Mouse (Mus musculus) cerebellum, postnatal 25 days (tissue): ENCODE measurements around the gene Zfp609.
"Not testable (repeated sequence)": the region's sequence is repeated elsewhere in the genome, so short reads cannot be mapped to it uniquely, and the experiment has no call there.

Source experiments
- DNase-seq, 2 experiments: peaks; one replicate each; pipeline ENCODE4 v3.0.0; 2021; ENCODE audit warnings: mixed read lengths in 2 of 2

Gene Zfp609

GRCm38 (mm10) chr9:65667701-65668100, 159.7 kb downstream of the Zfp609 start, which contains the start of gene Oaz2:
Gene Oaz2 (plus strand): TSS chr9:65668001.
- no peak for DNase-seq

DNA sequence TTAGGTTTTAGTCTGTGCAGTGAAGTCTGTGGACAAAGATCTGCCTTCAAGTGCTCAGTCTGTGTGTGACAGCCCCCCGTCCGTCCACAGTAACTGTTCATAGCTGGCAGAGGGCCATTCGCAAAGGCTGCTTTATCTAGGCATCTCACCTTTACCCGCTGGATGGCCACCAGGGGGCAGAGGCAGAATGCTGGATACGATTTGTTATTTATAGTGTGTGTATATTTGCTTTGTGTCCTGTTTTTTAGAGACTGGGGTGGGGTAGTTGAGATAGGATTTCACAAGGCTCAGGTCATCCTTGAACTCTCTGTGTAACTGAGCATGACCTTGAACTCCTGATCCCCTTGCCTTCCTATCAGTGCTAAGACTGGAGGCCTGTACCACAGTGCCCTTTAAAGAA, 161.3 kb downstream of the Zfp609 start:
- DNase-seq, result peak; percentile 73 to 84

DNA sequence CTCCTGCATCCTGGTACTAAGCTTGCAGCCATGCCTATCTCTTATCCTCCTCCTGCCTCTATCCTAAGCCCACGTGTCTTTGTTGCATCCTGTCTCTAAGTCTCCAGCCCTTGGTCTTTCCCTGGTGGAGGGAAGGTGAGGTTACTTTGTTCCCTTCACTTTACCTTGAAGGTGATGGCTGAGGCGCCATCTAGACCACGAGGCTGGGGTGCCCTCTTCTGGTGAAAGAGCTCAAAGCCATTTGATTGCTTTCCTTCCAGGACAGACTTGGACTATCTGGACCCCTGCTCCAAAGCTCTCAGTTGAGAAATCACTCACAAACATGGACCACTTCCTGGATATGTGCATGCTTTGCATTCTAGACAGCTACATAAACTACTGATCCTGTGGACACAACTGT, 163.2 kb downstream of the Zfp609 start:
- peak; percentile 59 to 81 for DNase-seq

- DNase-seq, result no peak
Observed at GRCm38 (mm10) chr9:65661493-65661892, 165.9 kb downstream of the Zfp609 start.

DNA sequence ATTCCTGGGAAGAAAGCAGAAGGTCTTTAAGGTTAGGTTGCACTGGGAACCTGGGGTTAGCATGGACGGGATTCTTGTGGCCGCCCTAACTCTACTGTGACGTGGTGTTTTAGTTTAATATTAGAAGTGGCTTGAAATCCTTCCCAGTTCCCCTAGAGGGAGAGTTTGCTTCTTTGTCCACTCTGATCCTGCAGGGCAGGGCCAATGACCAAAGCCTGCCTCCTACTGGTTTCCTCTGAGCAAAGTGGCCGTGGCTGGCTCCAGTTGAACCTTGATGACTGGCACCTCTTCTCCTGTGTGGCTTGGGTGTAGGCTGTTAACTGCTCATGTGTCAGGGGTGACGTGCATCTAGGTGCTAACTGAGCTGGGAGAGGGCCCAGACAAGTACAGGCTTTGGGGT, 166.3 kb downstream of the Zfp609 start:
- no peak for DNase-seq

DNA sequence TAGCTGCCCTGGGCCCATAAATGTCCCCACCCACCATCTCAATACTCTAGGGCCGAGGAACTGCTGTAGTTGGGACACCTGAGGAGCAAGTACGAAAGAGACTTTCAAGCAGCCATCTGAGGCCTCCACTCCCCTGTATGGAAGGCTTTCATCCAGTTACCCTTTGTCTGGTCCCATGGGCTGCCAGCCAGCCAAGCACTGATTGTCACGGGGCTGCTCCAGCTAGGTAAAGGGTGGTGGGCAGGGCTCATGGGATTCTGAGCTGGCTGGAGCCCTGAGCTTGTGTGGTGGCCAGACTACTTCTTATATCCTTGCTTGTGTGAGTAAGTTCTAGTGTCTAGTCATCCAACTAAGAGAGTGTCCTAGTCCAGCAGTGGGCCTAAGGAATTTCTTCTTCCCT, 170.1 kb downstream of the Zfp609 start:
- DNase-seq, result no peak

DNA sequence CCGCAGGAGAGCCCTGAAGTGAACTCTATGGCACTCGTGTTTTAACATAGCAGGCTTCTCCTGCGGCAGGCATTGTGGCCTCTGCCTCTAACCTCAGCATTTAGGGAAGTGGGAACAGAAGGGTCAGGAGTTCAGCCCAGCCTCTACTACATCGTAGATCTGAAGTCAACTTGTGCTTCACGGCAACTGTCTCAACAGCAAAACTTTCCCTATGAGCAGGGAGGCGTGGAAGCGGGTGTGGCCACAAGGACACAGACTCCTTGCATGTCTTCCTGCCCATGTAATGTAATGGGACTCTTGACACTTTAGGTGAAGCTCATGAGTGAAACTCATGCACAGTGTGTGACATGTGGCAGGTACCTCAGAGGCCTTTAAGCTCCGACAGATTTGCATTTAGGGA, 171.8 kb downstream of the Zfp609 start:
- DNase-seq, result no peak

DNA sequence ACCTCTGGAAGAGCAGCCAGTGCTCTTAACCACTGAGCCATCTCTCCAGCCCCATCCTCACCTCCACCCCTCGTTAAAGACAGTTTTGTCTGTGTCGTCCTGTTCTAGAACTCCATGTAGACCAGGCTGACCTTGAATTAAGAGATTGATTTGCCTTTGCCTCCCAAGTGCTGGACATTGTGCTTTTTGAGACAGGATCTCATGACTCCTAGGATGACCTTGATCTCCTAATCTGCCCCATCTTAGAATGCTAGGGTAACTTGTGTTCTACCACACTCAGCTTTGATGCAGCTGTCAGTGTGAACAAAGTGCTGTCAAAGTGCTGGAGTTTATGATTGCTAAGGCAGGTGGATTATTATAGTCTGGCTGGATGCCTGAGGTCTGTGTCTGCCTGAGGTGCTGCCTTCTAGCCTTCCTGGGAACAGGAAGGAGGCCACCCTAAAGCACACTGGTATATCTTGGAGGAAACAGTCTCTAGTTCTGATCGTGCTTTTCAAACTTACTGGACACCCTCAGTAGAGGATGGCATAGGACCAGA, 172.6 kb downstream of the Zfp609 start:
- no peak for DNase-seq

GRCm38 (mm10) chr9:65653741-65654140, 173.6 kb downstream of the Zfp609 start:
- no peak for DNase-seq

DNA sequence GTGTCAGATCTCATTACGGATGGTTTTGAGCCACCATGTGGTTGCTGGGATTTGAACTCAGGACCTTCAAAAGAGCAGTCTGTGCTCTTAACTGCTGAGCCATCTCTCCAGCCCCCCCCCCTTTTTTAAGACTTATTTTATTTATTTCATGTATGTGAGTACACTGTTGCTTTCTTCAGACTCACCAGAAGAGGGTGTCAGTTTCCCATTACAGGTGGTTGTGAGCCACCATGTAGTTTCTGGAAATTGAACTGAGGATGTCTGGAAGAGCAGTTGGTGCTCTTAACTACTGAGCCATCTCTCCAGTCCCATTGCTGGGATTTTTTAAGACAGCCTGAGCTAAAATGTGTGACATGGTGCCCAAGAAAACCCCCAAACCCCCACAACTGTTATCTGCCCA, 175.4 kb downstream of the Zfp609 start:
- not testable (repeated sequence) for DNase-seq

DNA sequence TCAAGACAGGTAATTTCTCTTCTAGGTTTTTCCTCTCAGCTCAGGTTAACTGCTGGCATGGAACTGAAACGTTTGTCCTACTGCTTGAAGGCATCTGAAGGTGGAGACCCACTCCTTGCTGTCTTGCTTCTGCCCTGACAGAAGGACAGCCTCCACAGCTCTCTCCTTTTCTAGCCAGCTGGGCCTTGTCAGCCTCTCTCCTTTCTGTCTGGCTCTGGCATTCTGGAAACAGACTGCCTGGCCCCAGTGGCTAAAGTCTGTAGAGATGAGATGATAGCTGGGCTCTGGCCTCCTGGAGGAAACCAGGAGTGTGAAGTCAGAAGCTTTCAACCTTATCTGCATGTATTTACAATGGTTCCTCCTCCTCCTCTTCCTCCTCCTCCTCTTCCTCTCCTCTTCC, 177.4 kb downstream of the Zfp609 start:
- DNase-seq, result no peak

GRCm38 (mm10) chr9:65648730-65649129, 178.6 kb downstream of the Zfp609 start:
- no peak for DNase-seq

DNA sequence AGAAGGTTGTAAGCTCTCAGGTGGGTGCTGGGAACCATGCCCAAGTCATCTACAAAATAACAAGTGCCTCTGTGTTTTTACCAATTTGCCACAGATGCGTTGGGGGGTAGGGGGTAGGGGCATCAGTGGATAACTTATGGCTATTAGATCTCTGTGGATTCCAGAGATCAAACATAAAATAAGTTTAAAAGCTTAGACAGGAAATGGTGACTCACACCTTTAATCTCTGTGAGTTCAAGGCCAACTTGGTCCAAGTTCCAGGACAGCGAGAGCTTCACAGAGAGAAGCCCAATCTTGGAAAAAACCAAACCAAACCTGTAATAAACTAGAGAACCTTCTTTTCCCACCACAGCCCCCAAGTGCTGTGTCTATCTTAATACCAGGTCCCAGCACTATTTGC, 180.6 kb downstream of the Zfp609 start:
- no peak for DNase-seq

DNA sequence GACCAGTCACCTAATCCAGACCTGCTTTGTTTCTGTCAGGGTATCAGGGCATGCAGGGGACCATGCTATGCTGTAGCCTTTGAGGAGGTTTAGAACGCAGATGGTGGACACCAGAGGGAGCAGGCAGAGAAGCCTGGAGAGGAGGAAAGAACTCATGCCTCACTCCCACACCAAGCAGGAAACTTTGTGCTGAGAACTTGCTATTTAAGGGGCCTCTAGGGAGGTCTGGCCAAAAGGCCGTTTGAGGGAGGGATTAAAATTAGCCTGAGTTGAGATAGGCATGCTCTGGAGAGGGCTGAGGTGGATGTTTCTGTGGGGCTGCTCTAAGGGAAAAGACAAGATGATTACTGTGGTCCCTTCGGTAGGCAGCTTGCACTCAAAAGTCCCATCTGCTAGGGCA, 181.4 kb downstream of the Zfp609 start:
- no peak for DNase-seq

GRCm38 (mm10) chr9:65644960-65645359, 182.4 kb downstream of the Zfp609 start:
- no peak for DNase-seq

DNA sequence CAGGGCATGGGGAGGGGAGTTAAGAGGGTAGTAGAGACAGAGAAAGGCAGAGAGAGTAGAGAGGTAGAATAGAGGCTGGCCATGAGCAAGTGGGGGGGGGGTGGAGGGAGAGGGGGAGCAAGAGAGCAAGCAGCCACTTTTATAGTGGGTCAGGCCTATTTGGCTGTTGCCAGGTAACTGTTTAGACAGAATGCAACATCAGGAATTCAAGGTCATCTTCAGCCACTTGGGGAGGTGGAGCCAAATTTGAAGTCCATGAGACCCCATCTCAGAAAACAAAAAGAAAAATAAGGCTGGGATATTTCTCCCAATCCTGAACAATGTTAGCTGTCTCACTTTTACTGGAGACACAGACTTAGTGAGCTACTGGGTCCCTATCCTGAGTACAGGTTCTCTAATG, 184.8 kb downstream of the Zfp609 start:
- no peak for DNase-seq
